Mouse (Mus musculus): Measurements from ENCODE around the gene Coro1a. TPM values are rescaled to one million over a fixed set of nuclear protein-coding genes. Genes with fewer than 3 reads are reported as not detected.

The Coro1a gene
- polyA plus RNA-seq, 1 experiment from 2014 or later = 42.7 TPM

DNA sequence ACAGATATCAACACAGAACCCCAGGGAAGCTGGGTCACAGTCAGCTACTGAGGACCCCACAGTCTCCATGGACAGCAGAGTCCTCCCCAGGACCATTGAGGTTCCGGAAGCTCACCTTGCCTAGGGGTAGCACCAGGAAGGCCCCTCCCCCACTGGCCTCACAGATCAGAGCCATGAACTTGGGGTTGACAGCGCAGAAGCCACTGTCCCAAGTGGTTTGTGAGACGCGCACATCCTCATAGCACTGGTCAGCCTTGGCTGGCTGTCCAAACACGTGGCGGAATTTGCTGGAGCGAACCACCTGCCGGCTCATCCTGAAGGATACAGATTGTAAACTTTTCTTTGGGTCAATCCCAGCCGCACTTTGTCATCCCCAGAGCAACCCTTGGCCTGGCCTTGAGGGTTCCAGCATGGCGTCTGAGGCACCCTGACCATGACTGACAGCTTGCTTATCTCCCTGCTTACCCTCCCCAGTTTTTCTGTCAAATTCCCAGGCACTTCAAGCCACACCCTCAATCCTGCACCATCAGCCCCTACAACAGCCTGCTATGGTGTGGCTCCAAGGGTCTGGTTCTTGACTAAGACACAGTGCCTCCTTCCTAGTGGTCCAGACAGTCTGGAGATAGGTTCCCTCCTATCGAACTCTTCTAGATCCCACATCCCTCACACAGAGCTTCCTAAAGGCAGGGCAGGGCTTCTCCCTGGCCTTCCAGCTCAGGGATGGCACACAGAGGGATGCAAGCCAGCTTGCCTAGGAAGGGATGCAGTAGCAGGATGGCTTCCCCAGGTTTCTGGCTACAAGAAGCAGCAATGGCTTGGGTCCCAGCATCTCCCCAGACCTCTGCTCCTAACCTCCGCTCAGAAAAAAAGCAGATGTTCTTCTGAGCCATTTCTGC lies 4.5 kb downstream of the Coro1a start:
- Histone ChIP-seq H3K27me3 (ENCODE audit: low read depth, poor library complexity, severe bottlenecking) (peaks cover 52% of the 10 kb centered on the region), H3K27ac (replicated peaks) (no peak overlapping the region), H3K36me3 (peaks cover 22% of the 10 kb centered on the region), H3K4me3 (peak overlapping the region; percentile 77), H3K9me3 (replicated peaks) (no peaks in the 10 kb centered on the region), H3K4me1 (peaks cover 53% of the 10 kb centered on the region)
- WGBS = 80% methylated on average over 12 of the region's 12 CpGs
- DNase-seq (ENCODE audit: low spot score) = no peak

DNA sequence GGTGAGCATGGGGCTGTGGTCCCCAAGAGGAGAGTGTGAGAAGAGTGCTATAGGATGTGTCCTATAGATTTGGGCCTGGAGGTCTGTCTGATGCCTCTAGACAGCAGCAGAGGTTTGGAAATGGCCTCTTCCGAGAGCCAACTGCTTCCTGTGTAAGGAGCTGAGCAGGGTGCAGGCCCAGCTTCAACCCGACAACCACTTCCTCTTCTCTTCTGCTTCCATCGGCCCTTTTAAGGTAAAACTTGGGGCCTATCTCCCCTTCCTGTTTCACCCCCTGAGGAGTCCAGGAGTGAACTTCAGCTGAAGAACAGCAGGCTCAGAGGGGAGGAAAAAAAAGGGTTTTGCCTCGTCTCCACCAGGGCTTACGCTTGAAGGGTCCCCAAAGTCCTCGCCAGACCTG lies 5.2 kb downstream of the Coro1a start:
- H3K9me3 ChIP-seq (replicated peaks) = no peaks in the 10 kb centered on the region
- H3K27ac ChIP-seq (replicated peaks) = no peak overlapping the region
- peaks cover 29% of the 10 kb centered on the region for H3K36me3 ChIP-seq
- peaks cover 56% of the 10 kb centered on the region for H3K4me1 ChIP-seq
- no peak for DNase-seq (ENCODE audit: low spot score)
- H3K4me3 ChIP-seq = peak overlapping the region; percentile 77; the same call in 1 of the 2 replicates
- 77% methylated on average over 6 of the region's 6 CpGs for WGBS
- H3K27me3 ChIP-seq (ENCODE audit: low read depth, poor library complexity, severe bottlenecking) = peaks cover 52% of the 10 kb centered on the region

DNA sequence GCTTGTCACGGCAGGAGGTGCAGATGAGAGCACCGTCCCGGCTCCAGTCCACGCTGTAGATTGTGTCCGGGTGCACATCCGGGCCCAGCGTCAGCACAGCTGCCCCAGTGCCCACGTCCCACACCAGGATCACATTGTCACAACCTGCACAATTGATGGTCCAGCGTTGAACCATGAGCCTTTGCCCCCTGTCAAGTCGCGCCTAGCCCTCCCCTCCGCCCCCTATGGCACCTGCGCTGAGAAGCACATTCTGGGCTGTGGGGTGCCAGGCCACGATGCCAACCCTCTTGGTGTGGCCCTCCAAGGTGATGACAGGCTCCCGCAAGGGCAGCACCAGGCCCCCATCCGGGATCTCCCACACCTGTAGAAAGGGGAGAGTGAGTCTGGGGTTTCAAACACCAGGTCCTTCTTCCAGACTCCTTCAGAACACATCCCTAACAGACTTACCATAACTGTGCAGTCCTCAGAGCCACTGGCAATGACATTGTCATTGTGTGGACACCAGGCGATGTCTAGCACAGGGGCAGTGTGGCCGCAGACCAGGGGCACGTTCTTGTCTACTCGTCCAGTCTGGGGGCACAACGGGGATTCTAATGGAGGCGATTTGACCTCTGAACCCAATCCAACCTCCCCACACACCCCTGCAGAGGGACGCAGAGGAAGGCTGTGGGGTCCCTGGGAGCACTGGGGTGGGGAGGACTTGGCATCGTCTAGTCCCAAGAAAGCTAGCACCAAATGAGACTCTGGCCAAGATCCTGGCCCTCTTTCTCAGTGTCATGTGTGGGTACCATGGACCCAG lies 5.8 kb downstream of the Coro1a start:
- Histone ChIP-seq H3K27me3 (ENCODE audit: low read depth, poor library complexity, severe bottlenecking) (peaks cover 52% of the 10 kb centered on the region), H3K9me3 (replicated peaks) (no peaks in the 10 kb centered on the region), H3K4me1 (peaks cover 62% of the 10 kb centered on the region), H3K36me3 (peaks cover 32% of the 10 kb centered on the region), H3K27ac (replicated peaks) (peak overlapping the region; percentile 30), H3K4me3 (peak overlapping the region; percentile 77; the same call in 1 of the 2 replicates)
- no peak for DNase-seq (ENCODE audit: low spot score)
- WGBS = 56% methylated on average over 24 of the region's 24 CpGs

DNA sequence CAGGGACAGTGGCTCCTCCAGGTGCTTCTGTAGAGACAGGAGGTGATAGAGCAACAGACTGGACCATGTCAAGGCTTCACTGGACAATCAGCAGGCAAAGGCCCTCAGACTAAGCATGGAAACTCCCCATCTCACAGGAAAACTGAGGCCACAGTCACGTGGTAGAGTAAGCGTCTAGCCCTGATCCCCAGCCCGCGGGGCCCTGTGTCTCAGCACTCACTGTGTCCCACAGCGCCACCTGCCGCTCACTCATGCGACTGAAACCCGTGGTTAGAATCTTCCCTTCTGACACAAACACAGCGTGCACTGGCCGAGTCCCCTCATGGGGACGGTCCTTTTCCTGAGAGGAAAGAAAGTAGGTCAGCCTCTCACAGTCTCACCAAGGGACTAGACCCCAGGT lies 6.5 kb downstream of the Coro1a start:
- peaks cover 32% of the 10 kb centered on the region for H3K36me3 ChIP-seq
- H3K9me3 ChIP-seq (replicated peaks) = no peaks in the 10 kb centered on the region
- H3K4me1 ChIP-seq = peaks cover 68% of the 10 kb centered on the region
- peak; percentile 87 for DNase-seq (ENCODE audit: low spot score)
- peak overlapping the region; percentile 30 for H3K27ac ChIP-seq (replicated peaks)
- H3K4me3 ChIP-seq = peak overlapping the region; percentile 32; the same call in 1 of the 2 replicates
- 1% methylated on average over 11 of the region's 11 CpGs for WGBS
- H3K27me3 ChIP-seq (ENCODE audit: low read depth, poor library complexity, severe bottlenecking) = peaks cover 46% of the 10 kb centered on the region

DNA sequence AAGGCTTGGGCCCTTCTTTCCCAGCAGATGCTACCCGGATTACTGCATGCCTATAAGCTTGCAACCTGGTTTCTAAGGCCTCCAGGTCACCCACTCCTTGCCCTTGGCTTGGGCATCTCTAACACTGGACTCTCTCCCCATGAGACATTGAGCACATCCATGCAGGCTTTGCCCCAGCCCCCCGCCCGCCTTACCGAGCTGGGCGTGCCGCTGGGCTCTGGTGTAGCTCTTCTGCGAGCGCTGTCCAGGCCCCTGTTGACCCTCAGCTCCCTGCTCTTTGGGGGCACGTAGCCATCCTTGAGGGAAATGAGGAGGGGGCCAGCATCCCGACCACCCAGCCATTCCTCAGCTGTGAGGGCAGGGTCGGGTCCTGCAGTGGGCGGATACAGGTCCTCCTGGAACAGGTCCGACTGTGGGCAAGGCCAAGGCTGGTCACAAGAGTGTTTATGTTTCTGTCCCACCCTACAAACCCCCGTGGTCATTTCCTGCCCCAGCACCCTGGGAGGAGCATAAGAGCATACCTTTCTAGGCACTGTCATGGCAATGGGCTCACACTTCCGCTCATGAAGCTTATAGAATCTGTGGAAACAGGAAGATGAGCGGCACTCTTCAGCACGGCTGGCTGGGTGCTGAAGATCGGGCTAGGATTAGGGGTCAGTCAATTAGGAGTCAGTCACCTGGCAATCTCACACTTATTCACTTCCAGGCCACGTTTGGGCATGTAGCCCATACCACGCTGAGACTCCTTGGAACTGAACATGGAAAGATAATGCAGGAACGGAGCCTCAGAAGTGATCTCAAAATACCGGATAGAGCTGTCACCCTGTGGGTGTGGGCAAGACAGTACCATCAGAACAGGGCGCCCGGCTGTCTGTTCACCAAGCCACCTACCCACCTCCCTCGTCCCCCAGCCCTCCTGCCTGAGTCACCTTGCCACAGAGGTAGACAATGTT lies 7.2 kb downstream of the Coro1a start:
- no peak for DNase-seq (ENCODE audit: low spot score)
- WGBS = 86% methylated on average over 25 of the region's 25 CpGs
- H3K4me3 ChIP-seq = peak overlapping the region; percentile 32; the same call in 1 of the 2 replicates

DNA sequence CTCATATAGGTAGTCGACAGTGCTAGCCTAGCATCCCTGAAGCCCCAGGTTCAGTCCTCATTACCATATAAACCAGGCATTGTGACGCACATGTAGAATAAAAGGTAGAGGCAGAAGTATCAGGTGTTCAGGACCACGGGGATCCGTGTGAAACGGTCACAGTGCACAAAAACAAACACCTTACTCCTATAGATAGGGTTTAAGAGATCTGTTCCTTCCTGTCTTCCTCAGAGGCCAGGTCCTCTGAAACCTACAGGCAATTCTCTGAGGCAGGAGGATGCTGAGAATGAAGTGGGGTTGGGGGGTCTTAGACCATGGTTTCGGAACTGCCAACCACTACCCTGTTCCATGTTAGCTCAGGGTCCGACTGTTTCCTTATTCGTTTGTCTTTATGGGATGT lies 9.7 kb downstream of the Coro1a start:
- WGBS = 96% methylated on average over 8 of the region's 8 CpGs
- Histone ChIP-seq H3K4me1 (peaks cover 61% of the 10 kb centered on the region), H3K27me3 (ENCODE audit: low read depth, poor library complexity, severe bottlenecking) (peaks cover 15% of the 10 kb centered on the region), H3K36me3 (peaks cover 33% of the 10 kb centered on the region), H3K9me3 (replicated peaks) (no peaks in the 10 kb centered on the region), H3K27ac (replicated peaks) (no peak overlapping the region), H3K4me3 (peak overlapping the region; percentile 91; the same call in 1 of the 2 replicates)
- DNase-seq (ENCODE audit: low spot score) = no peak

More for the DNA sequence above, 7.2 kb downstream of the Coro1a start:
- Histone ChIP-seq H3K27ac (replicated peaks) (peak overlapping the region; percentile 30; the same call in 1 of the 2 replicates), H3K27me3 (ENCODE audit: low read depth, poor library complexity, severe bottlenecking) (peaks cover 39% of the 10 kb centered on the region), H3K9me3 (replicated peaks) (no peaks in the 10 kb centered on the region), H3K4me1 (peaks cover 68% of the 10 kb centered on the region), H3K36me3 (peaks cover 32% of the 10 kb centered on the region)

DNA sequence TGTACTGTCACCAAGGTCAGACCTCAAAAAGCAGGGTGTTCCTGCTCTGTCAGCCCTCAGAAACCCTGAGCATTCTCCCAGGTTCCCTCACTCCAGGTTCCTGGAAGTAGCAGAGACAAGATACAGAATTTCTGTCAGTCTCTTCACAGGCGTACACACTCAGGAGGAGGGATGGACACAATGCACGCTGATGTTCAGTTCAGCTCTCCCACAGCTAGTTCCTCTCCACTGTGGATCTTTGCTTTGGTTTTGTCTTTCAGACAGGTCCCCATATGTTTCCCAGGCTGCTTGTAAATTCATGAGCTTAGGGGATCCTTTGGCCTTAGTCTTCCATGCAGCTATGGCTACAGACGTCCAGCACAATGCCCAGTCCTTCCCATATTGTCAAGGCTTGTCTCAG lies 10.7 kb downstream of the Coro1a start:
- peak overlapping the region; percentile 96; the same call in 1 of the 2 replicates for H3K27ac ChIP-seq (replicated peaks)
- H3K4me1 ChIP-seq = peaks cover 53% of the 10 kb centered on the region
- H3K27me3 ChIP-seq (ENCODE audit: low read depth, poor library complexity, severe bottlenecking) = peaks cover 6% of the 10 kb centered on the region
- H3K4me3 ChIP-seq = peak overlapping the region; percentile 91
- H3K36me3 ChIP-seq = peaks cover 42% of the 10 kb centered on the region
- no peaks in the 10 kb centered on the region for H3K9me3 ChIP-seq (replicated peaks)
- WGBS = 87% methylated on average over 3 of the region's 3 CpGs
- DNase-seq (ENCODE audit: low spot score) = no peak

DNA sequence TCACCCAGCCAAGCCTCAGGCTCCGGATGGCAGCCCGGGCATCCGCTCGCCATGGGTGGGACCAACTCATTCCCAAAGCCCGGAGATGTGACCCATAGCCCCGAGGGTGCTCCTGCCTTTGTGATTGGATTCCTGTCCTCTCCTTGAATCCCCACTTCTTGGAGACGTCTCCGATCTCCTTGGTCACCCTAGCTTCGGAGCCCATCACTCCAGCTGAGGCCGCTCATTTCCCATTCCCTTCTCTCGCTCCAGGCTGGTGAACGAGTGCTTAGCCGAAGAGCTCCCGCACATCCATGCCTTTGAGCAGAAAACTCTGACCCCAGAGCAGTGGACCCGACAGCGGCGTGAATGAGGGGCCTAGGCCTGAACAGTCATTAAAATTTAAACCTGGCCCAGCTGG lies 11.3 kb downstream of the Coro1a start:
- 7% methylated on average over 17 of the region's 17 CpGs for WGBS
- peaks cover 48% of the 10 kb centered on the region for H3K36me3 ChIP-seq
- DNase-seq (ENCODE audit: low spot score) = no peak
- no peaks in the 10 kb centered on the region for H3K27me3 ChIP-seq (ENCODE audit: low read depth, poor library complexity, severe bottlenecking)
- H3K4me1 ChIP-seq = peaks cover 48% of the 10 kb centered on the region
- peak overlapping the region; percentile 96 for H3K27ac ChIP-seq (replicated peaks)
- H3K4me3 ChIP-seq = peak overlapping the region; percentile 91
- H3K9me3 ChIP-seq (replicated peaks) = no peaks in the 10 kb centered on the region

DNA sequence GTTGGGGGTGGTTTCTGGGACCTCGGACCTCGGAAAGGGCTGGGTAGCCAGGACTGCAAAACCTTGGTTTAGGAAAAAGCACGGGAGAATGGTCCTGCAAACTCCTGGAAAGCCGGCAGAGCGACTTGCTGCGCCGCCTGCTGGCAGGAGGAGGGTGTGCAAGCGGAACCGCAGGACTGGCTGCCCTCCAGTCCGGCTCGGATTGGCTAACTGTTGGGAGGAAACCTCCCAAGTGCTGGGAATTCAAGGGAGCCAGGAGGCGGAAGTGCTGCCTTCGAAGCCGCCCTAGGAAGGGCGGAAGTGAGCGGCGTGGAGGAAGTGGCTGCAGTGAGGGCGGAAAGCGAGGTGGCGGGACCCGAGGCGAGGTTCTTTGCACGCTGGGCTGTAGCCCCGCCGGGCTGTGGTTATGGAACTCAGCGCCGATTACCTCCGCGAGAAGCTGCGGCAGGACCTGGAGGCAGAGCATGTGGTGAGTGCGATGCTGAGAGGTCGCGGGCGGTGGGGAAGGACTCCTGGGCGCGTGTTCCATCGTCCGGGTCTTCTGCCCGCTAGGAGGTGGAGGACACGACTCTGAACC lies 11.9 kb downstream of the Coro1a start, which contains the start of gene Slx1b:
Gene Slx1b, minus strand, starts transcription at position 154 of the 577 bp plus-strand sequence.
- WGBS = under 1% methylated on average over 40 of the region's 40 CpGs
- Histone ChIP-seq H3K4me3 (peak within 1 kb of the TSS; percentile 91), H3K27me3 (ENCODE audit: low read depth, poor library complexity, severe bottlenecking) (no peaks in the 10 kb centered on the region), H3K27ac (replicated peaks) (peak within 1 kb of the TSS; percentile 96), H3K4me1 (peaks cover 42% of the 10 kb centered on the region), H3K36me3 (peaks cover 54% of the 10 kb centered on the region), H3K9me3 (replicated peaks) (no peaks in the 10 kb centered on the region)
- peak; percentile 97 for DNase-seq (ENCODE audit: low spot score)

DNA sequence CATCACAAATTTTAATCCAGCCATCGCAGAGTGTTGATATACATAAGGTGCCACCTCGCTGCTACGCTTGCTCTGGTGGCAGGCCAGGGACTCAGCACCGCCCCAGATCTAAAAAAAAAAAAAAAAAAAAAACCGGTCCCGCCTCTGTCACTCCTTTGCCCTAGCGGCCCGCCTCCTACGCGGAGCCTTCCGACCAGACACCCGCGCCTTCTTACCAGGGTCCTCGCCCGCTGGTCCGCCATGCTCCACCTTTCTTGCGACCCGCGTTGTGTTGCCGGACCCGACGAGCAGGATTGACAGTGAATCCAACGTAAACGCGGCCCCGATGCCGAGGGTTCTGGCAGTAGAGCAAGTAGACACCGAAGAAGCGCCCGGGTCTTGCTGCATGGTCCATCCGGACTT lies 12.4 kb downstream of the Coro1a start, which contains the start of gene Bola2:
Gene Bola2, plus strand, starts transcription at position 192 of the 402 bp plus-strand sequence.
- no peak for DNase-seq (ENCODE audit: low spot score)
- WGBS = 0% methylated on average over 31 of the region's 31 CpGs
- H3K27ac ChIP-seq (replicated peaks) = peak within 1 kb of the TSS; percentile 96
- H3K4me3 ChIP-seq = peak within 1 kb of the TSS; percentile 91
- peaks cover 40% of the 10 kb centered on the region for H3K4me1 ChIP-seq
- H3K36me3 ChIP-seq = peaks cover 53% of the 10 kb centered on the region
- no peaks in the 10 kb centered on the region for H3K27me3 ChIP-seq (ENCODE audit: low read depth, poor library complexity, severe bottlenecking)
- H3K9me3 ChIP-seq (replicated peaks) = no peaks in the 10 kb centered on the region

DNA sequence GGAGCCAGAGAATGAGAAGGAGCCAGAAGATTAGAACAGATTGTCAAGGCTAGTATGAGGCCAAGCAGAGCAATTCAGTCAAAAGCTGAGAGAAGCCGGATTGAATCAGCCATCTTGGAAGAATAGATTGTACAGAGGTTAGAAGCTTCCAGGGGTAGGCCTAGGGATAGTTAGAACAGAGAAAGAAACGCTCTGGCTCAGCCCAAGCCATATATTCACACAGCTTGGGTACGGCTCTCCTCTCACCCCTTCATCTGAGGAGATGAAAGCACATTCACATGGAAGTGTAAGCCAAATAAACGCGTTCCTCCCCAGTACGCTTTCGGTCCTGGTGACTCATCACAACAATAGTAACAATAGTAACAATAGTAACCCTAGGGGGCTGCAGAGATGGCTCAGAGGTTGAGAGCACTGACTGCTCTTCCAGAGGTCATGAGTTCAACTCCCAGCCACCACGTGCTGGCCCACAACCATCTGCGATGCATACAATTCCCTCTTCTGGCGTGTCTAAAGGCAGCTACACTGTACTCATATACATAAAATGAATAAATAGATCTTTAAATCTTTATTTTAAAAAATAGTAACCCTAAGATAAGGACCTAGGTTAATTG lies 13.0 kb downstream of the Coro1a start:
- peaks cover 34% of the 10 kb centered on the region for H3K4me1 ChIP-seq
- no peak for DNase-seq (ENCODE audit: low spot score)
- peak overlapping the region; percentile 96 for H3K27ac ChIP-seq (replicated peaks)
- H3K36me3 ChIP-seq = peaks cover 53% of the 10 kb centered on the region
- H3K4me3 ChIP-seq = peak overlapping the region; percentile 91
- 37% methylated on average over 10 of the region's 10 CpGs for WGBS
- no peaks in the 10 kb centered on the region for H3K27me3 ChIP-seq (ENCODE audit: low read depth, poor library complexity, severe bottlenecking)
- no peaks in the 10 kb centered on the region for H3K9me3 ChIP-seq (replicated peaks)
